Mouse (Mus musculus): ENCODE measurements around the gene Adamtsl3.

GRCm38 (mm10) chr7:82350421-82350820 is 14.9 kb downstream of the Adamtsl3 start:
- TF ChIP-seq POLR2A (IDR thresholded peaks at IDR 0.05; ENCODE audit: insufficient read depth, low read length) (no peak), CTCF (IDR thresholded peaks at IDR 0.05; ENCODE audit: low read depth, low read length) (no peak), EP300 (IDR thresholded peaks at IDR 0.05; ENCODE audit: insufficient read depth, low read depth, low read length) (no peak)

Data from ES-Bruce4 (cell line).